Mouse (Mus musculus) testis, postnatal 14 days (tissue): ENCODE measurements around the gene Crmp1.
A peak's percentile ranks its signal among the peaks of the same experiment; 100 is the strongest.

Experiments used
- DNase-seq: peaks from one replicate; pipeline ENCODE4 v3.0.0; 2021; ENCODE audit warnings: low spot score

Crmp1 gene

GRCm38 (mm10) chr5:37241651-37242151 is at the start of gene Crmp1:
TSS of gene Crmp1 (plus strand) at chr5:37241940.
- peak; percentile 33 for DNase-seq

- no peak for DNase-seq
Measured at GRCm38 (mm10) chr5:37196196-37196595, 45.5 kb upstream of the Crmp1 start.

DNA sequence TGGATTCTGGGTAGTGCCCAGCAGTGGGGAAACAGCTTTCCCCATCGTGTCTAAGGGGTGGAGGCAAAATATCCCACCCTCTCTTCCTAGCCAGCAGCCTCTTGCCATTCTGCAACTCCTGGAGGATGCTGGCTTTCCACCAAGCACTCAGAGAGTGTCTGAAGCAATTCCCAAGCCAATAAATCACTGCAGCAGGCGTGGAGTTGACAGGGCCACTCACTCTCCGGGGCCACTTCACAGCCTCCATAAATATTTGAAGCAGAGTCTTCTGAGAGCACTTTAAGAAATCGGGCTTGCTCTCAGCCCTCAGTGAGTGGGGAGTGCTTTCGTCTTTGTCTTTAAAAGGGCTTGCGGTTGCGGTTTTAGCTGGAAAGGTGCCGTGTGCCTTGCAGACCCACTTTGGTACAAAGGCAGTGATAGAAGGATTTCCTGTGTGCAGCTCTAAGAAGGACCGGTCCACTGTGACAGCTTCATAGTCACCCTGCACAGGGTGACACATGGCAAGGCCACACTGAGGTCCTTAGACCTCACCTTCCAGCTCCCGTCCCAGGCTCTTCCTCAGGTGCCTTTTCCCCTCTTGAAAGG is 45.0 kb upstream of the Crmp1 start:
- DNase-seq = no peak

DNA sequence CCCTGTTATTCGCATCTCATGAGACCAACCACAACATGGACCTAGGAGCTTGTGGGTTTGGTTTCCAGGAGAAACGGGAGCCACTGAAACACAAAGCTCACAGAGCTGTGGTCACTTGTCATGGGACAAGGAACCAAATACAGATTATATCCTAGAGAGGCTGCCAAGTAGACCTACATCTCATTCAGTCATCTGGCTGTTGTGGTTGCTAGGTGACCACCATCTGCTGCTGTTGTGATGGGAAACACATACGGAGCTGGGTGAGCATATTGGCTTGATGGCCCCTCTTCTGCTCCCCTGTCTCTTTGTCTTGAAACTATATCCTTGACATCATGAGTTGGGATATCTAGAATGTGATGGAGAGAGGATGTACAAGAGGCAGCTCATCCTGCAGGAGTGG is 44.3 kb upstream of the Crmp1 start:
- DNase-seq = no peak

- DNase-seq = no peak
Measured at GRCm38 (mm10) chr5:37198011-37198688, 43.6 kb upstream of the Crmp1 start.

DNA sequence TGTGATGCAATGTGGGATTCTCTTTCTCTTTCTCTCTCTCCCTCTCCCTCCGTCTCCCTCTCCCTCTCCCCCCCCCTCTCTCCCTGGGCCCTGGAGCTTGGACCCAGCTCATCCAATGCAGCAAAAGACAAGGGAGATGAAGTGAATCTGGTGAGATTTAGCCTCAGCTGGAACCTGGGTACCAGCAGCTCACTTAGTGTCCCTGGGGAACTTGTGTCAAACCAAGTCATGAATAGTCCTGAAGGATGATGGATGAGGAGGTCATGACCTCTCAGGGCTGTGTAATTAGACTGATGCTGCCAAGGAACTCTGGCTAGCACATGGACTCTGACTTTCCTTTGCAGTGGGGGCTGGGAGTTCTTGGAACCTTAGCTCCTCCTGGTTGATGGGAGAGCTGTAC is 39.5 kb upstream of the Crmp1 start:
- DNase-seq = no peak

DNA sequence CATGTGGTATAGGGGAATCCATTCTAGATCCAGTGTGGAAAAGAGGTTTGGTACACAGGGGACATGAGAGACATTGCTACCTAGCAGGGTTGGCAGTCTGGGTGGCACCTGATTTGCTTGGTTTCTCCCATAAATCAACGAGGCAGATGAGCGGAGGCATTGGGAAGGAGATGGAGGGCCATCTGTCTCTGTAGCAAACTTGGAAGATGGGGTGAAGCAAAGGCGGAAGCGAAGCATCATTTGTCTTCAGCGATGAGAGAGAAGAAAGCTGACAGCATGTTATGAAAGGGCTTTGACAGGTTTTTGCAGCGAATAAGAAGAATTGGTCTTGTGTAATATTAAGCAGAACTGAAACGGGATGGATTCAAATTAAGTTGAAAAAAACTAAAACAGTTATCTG is 36.9 kb upstream of the Crmp1 start:
- DNase-seq = no peak

DNA sequence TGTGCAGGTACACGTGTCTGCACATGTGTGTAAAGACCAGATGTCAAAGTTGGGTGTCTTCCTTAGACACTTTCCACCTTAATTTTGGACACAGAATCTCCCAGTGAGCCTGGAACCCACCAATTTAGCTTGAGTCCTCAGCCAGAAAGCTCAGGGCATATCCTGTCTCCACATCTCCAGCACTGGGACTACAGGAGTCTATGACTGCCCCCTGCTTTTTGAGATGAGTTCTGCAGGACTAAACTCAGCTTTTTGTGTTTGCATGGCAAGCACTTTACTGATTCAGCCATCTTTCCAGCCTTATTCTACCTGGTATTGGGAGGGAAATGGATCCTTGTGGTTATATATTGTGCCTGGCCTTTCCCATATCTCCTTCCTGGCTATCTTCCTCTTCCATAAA is 36.3 kb upstream of the Crmp1 start:
- no peak for DNase-seq

GRCm38 (mm10) chr5:37206364-37206763 is 35.4 kb upstream of the Crmp1 start:
- DNase-seq = no peak

DNA sequence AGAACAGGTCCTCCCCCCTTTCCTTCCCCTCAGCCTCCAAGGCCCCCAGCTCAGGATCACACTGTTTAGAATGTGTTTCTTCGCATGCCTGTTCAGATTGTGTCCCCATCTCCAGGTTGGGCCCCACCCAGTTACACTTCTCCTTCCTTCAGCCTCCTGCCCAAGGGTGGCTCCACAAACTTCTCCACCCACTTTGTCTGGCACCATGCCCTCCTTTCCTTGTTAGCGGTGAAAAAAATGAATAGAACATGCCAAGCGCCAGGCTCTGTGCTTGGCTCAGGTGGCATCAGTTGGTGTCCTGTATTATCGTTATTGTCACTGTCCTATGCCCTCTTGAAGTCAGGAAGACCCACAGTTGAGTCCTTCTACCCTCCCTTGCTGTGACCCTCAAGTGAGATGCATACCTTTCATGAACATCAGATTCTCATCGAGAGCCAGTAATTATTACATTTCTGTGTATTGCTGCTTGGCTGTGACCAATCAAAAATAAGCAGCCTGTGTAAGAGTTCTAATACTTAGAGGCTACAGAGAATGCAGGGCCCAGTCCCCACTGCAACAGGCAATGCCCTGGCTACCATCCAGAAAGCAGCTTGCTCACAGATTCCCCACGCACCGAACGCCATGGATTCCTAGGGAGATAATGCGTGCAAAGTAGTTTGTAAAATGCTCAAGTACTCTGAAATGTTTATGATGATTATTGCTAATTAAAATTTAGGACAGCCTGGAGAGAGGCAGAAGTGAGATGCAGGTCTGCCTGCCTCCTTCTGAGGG is 28.6 kb upstream of the Crmp1 start:
- DNase-seq = no peak

DNA sequence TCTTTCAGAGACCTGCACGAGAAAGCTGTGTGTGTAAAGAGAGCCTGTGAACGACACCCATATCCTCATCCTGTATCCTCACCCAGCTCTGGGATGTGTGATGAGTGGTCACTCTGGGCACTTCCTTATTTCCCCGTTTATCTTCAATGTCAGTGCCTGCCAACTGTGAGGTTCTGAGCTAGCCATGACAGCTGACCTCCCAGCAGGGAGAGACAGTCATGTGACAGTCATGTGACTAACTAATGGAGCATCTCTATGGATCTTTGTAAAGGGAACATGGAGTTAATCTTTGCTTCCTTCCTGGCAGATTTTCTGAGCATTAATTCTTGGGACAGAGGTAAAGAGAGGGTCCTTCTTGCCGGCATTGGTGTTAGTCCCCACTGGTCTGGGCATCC is 28.0 kb upstream of the Crmp1 start:
- no peak for DNase-seq

DNA sequence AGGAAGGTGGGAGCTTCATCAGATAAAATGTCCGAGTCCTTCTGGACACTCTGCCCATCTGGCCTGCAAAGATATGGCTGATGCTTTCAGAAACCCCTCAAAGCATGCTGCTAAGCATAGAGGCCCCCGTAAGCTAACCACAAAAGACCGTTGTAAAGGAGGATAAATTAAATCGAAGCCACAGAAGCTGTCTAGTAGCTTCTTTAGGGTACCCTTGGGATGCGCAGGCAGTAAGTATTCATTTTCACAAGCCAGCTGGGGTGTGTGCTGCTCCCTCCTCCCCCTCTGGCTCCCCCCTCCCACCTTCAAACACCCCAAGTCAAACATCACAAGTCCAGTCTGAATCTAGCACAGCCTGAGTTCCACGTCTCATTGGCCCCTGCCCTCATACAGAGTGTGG is 27.1 kb upstream of the Crmp1 start:
- DNase-seq = no peak

DNA sequence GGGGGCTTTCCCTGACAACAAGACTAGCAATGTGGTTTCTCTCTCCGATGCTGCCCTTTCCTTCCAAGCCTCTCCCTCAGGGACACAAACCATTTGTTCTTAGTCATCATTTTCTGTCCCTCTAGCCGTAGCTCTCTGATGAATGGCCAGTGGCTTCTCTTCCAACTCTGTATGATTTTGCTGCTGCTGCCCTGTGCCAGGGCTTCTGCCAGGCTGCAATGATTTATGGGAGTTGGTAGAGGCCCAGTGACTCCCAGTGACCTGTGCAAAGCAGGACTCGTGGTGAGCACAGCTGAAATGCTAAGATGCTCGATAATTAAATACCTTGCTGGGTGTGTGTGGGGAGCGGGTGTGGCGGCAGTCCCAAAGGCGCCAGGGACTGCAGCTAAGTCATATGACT is 26.5 kb upstream of the Crmp1 start:
- DNase-seq = no peak

GRCm38 (mm10) chr5:37219615-37220014 is 22.1 kb upstream of the Crmp1 start:
- peak; percentile 64 for DNase-seq

DNA sequence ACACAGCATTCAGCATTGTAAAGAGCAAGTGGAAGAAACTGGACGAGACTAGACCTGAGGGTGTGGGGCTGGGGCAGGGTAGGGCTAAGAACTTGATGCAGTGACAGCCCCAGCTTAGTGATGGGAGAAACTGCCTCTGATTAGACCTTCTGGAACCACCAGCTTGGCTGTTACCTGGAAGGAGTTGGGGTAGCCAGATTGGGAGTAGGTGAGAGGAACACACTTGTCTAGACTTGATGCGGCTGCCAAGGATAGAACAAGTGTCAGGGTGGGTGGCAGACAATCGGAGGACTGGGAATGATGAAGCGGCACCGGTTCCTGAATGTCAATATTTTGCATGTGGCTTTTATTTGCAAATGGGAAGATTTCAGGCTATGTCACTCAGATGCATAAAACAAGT is 21.2 kb upstream of the Crmp1 start:
- no peak for DNase-seq

DNA sequence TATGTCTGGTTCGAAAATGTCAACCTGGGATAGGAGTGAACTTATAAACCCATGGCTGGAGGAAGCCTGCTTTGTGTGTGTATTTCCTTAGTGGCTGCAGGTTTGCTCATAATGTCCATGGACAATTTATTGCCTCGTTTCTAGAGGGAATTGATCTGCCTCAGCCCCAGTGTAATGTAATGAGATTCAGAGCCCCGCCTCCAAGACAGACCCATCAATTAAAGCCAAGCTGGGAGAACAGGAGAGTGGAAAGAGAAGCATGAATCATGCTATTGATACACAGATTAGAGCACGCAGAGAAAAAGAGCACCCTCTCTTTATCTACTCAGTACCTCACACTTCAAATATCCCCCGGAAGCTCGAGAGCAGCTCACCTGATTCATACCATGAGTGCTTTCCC is 20.2 kb upstream of the Crmp1 start:
- DNase-seq = no peak

- no peak for DNase-seq
Measured at GRCm38 (mm10) chr5:37222316-37222715, 19.4 kb upstream of the Crmp1 start.

- DNase-seq = no peak
Measured at GRCm38 (mm10) chr5:37225708-37226107, 16.0 kb upstream of the Crmp1 start.

GRCm38 (mm10) chr5:37227956-37228680 is 13.6 kb upstream of the Crmp1 start:
- DNase-seq = no peak

DNA sequence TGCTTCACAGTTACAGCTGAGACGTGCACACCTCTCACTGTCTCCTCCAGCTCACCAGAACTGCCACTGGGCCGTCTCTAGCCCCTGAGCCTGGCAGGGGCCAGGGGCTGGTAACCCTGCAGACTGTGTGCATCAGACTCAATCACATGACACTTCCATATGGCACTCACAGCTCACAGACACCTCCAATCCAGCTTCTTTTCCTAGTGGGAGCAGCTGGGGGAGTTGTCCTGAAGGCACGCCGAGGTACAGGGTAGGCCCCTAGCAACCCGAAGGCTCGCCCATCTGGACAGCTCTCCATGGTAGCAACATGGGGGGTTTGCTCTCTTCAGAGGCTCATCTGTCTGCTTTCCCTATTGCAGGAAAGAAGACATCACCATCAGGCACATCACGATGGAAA is 12.8 kb upstream of the Crmp1 start:
- no peak for DNase-seq

- no peak for DNase-seq
Measured at GRCm38 (mm10) chr5:37233010-37233557, 8.7 kb upstream of the Crmp1 start.

GRCm38 (mm10) chr5:37238654-37239053 is 3.1 kb upstream of the Crmp1 start:
- no peak for DNase-seq
